ENCODE assay signal across 8 mouse cellular contexts in genomic region chr17:24558600-24559099, GRCm38 (mm10). TPM values are rescaled to one million over a fixed set of nuclear protein-coding genes. Genes with fewer than 3 reads are reported as not detected.
A peak's percentile ranks its signal among the peaks of the same experiment; 100 is the strongest.
DNase-seq lines count a peak whose midpoint lies in the region; ATAC-seq and TF ChIP-seq lines count a peak whose summit lies in the region.

No protein-coding gene starts in this region.

- H3K27ac ChIP-seq in forebrain, postnatal 0 days (ENCODE audit: low read depth, low read length): peak overlapping the region; percentile 72
- peak overlapping the region; percentile 62; the same call in 1 of the 2 replicates for H3K27ac ChIP-seq in kidney, adult 2 months (ENCODE audit: insufficient read depth, low read depth, low read length)

- no peak overlapping the region for H3K4me2 ChIP-seq in forebrain, postnatal 0 days (ENCODE audit: low read depth)

- peak; percentile 41 for DNase-seq in layer of hippocampus, adult 11-12 months (ENCODE audit: low spot score)
- DNase-seq in layer of hippocampus, postnatal 36 days: no peak
- DNase-seq in forebrain, postnatal 0 days: peak; percentile 41
- peak; percentile 54 for DNase-seq in kidney, adult 2 months
- peak; percentile 57 for DNase-seq in lung, postnatal 25 days (ENCODE audit: low spot score)
- DNase-seq in urinary bladder, adult 18-20 months (ENCODE audit: low spot score in 2 of 2): no peak
- no peak for DNase-seq in thymus, postnatal 14 days
- no peak for DNase-seq in gastrocnemius, adult 18-20 months (ENCODE audit: low spot score)

- no peak overlapping the region for H3K9ac ChIP-seq in forebrain, postnatal 0 days

- TF ChIP-seq POLR2A in kidney, adult 2 months (IDR thresholded peaks at IDR 0.05; ENCODE audit: low read depth, low read length): no peak

- H3K4me3 ChIP-seq in forebrain, postnatal 0 days (ENCODE audit: low read depth, low read length): no peak overlapping the region
- H3K4me3 ChIP-seq in kidney, adult 2 months (ENCODE audit: insufficient read depth, low read depth, low read length): no peak overlapping the region

- no peak for TF ChIP-seq CTCF in forebrain, postnatal 0 days (IDR thresholded peaks at IDR 0.05; ENCODE audit: low read depth)
- TF ChIP-seq CTCF in kidney, adult 2 months (conservative IDR thresholded peaks at IDR 0.05; ENCODE audit: insufficient read depth, insufficient read length, low read depth, low read length): no peak

- H3K36me3 ChIP-seq in forebrain, postnatal 0 days (ENCODE audit: insufficient read depth): no peaks in the 10 kb centered on the region
- no peaks in the 10 kb centered on the region for H3K36me3 ChIP-seq in kidney, adult 2 months (ENCODE audit: control insufficient read depth, insufficient read depth, low read length)

- no peaks in the 10 kb centered on the region for H3K9me3 ChIP-seq in forebrain, postnatal 0 days (ENCODE audit: low read length)

- no peaks in the 10 kb centered on the region for H3K27me3 ChIP-seq in forebrain, postnatal 0 days (ENCODE audit: insufficient read depth, low read length)
- no peaks in the 10 kb centered on the region for H3K27me3 ChIP-seq in kidney, adult 2 months (replicated peaks; ENCODE audit: control insufficient read depth, insufficient read depth, low read length)

- peaks cover 5% of the 10 kb centered on the region; the same call in 1 of the 2 replicates for H3K4me1 ChIP-seq in forebrain, postnatal 0 days (ENCODE audit: insufficient read depth)
- H3K4me1 ChIP-seq in kidney, adult 2 months (ENCODE audit: control insufficient read depth, insufficient read depth, low read length): peaks cover 7% of the 10 kb centered on the region

- peak; percentile 87 for ATAC-seq in forebrain, postnatal 0 days

- WGBS in forebrain, postnatal 0 days: 11% methylated on average over 4 of the region's 4 CpGs
- 35% methylated on average over 4 of the region's 4 CpGs for WGBS in kidney, adult 2 months

RNA-seq across cellular contexts. Expression of gene Pkd1, which starts 9.0 kb away (rescaled TPM):
- total RNA-seq in layer of hippocampus, postnatal 36 days (2021): 10 to 100 TPM; 84.9 to 95.3 TPM
- total RNA-seq in forebrain, postnatal 0 days (2014; rRNA removed): 48.9 and 58.8 TPM in 2 replicates
- 4.9 and 8.9 TPM in 2 replicates for polyA plus RNA-seq in forebrain, postnatal 0 days (2015; fragmentation: Nextera tagmentation; extraction: Ambion mirVana)
- 34.6 and 42.9 TPM in 2 replicates for polyA plus RNA-seq in kidney, adult 2 months (2012; rRNA removed)
- 10 to 100 TPM; 12.8 to 21.4 TPM for total RNA-seq in gastrocnemius, adult 18-20 months (2021)

RNA-seq across cellular contexts. Expression of gene Rab26, which starts 24.6 kb away (rescaled TPM):
- total RNA-seq in layer of hippocampus, postnatal 36 days (2021): 10 to 100 TPM; 72.9 to 76.8 TPM
- 5.0 and 7.1 TPM in 2 replicates for total RNA-seq in forebrain, postnatal 0 days (2014; rRNA removed)
- 10.1 and 12.4 TPM in 2 replicates for polyA plus RNA-seq in forebrain, postnatal 0 days (2015; fragmentation: Nextera tagmentation; extraction: Ambion mirVana)
- polyA plus RNA-seq in kidney, adult 2 months (2012; rRNA removed): 0.56 and 0.58 TPM in 2 replicates
- not detected for total RNA-seq in gastrocnemius, adult 18-20 months (2021)

RNA-seq across cellular contexts. Expression of gene Traf7, which starts 30.9 kb away (rescaled TPM):
- total RNA-seq in layer of hippocampus, postnatal 36 days (2021): 10 to 100 TPM; 86.7 to 95.1 TPM
- total RNA-seq in forebrain, postnatal 0 days (2014; rRNA removed): 145 and 168 TPM in 2 replicates
- polyA plus RNA-seq in forebrain, postnatal 0 days (2015; fragmentation: Nextera tagmentation; extraction: Ambion mirVana): 81.4 and 82.0 TPM in 2 replicates
- polyA plus RNA-seq in kidney, adult 2 months (2012; rRNA removed): 108 and 124 TPM in 2 replicates
- total RNA-seq in gastrocnemius, adult 18-20 months (2021): 10 to 100 TPM; 25.7 to 29.7 TPM

Comparison
In these comparisons a context has a peak if more than half of its experiments do, and no peak if none do; other contexts are left out.
1. DNase-seq: peak in layer of hippocampus, adult 11-12 months (single experiment), forebrain, postnatal 0 days (single experiment), kidney, adult 2 months (single experiment) and lung, postnatal 25 days (single experiment); none in layer of hippocampus, postnatal 36 days (0 of 2), urinary bladder, adult 18-20 months (0 of 2), thymus, postnatal 14 days (single experiment) and gastrocnemius, adult 18-20 months (single experiment).